11 mouse cellular contexts compared by ENCODE assay signal in genomic region chr19:53340423-53340822, GRCm38 (mm10). TPM values are rescaled to one million over a fixed set of nuclear protein-coding genes. Genes with fewer than 3 reads are reported as not detected.
DNase-seq lines count a peak whose midpoint lies in the region; ATAC-seq and TF ChIP-seq lines count a peak whose summit lies in the region.
"Had no signal": no experiment of that assay in that cellular context is flagged by ENCODE, and none has a peak within 500 bp of the region (broad histone marks: within the 10 kb centered on the region; RNA-seq: fewer than 3 reads in every experiment).

No protein-coding gene starts in this region.

- H3K27ac ChIP-seq in kidney, postnatal 0 days: peak overlapping the region; percentile 31; the same call in 1 of the 2 replicates
- H3K27ac ChIP-seq: midbrain, embryonic 12.5 days had no signal

- H3K9me3 ChIP-seq in kidney, postnatal 0 days (replicated peaks; ENCODE audit: low read length): no peaks in the 10 kb centered on the region

- no peak overlapping the region for H3K4me3 ChIP-seq in lung, adult 2 months (replicated peaks; ENCODE audit: extremely low read depth, low read depth, low read length)
- no peak overlapping the region for H3K4me3 ChIP-seq in kidney, postnatal 0 days (replicated peaks; ENCODE audit: low read depth, low read length)
- H3K4me3 ChIP-seq: midbrain, embryonic 12.5 days had no signal

- H3K36me3 ChIP-seq in kidney, postnatal 0 days (ENCODE audit: insufficient read depth, low read length): 0 out of 2 replicates have a peak, but pooled peaks cover 11% of the 10 kb centered on the region
- H3K36me3 ChIP-seq in splenic B cell, adult 2 months (ENCODE audit: control insufficient read depth, insufficient read depth, low read length, poor library complexity, severe bottlenecking): no peaks in the 10 kb centered on the region

- H3K27me3 ChIP-seq in kidney, postnatal 0 days (ENCODE audit: insufficient read depth, low read length): no peaks in the 10 kb centered on the region
- no peaks in the 10 kb centered on the region for H3K27me3 ChIP-seq in splenic B cell, adult 2 months (ENCODE audit: control insufficient read depth, insufficient read depth, low read length, poor library complexity, severe bottlenecking)
- H3K27me3 ChIP-seq: midbrain, embryonic 12.5 days had no signal

- no peak for TF ChIP-seq CTCF in lung, adult 2 months (IDR thresholded peaks at IDR 0.05; ENCODE audit: insufficient read depth, low read length)
- no peak for TF ChIP-seq CTCF in kidney, postnatal 0 days (IDR thresholded peaks at IDR 0.05; ENCODE audit: low read depth)

- H3K4me2 ChIP-seq in kidney, postnatal 0 days (ENCODE audit: low read length): peak overlapping the region; percentile 32; the same call in 1 of the 2 replicates
- H3K4me2 ChIP-seq: midbrain, embryonic 12.5 days had no signal

- ATAC-seq in CD4-positive, CD25-positive, alpha-beta regulatory T cell, adult 4 months: no peak
- ATAC-seq in kidney, postnatal 0 days (replicated peaks; ENCODE audit: low FRiP score, low read depth): peak; percentile 77

- no peak for TF ChIP-seq POLR2A in lung, adult 2 months (IDR thresholded peaks at IDR 0.05; ENCODE audit: borderline replicate concordance, extremely low read depth, low read depth, low read length)

- H3K9ac ChIP-seq in kidney, postnatal 0 days (ENCODE audit: low read depth, low read length): no peak overlapping the region
- H3K9ac ChIP-seq: midbrain, embryonic 12.5 days had no signal

- no peaks in the 10 kb centered on the region for H3K4me1 ChIP-seq in lung, adult 2 months (ENCODE audit: control insufficient read depth, insufficient read depth, low read length)
- 0 out of 2 replicates have a peak, but pooled peaks cover 3% of the 10 kb centered on the region for H3K4me1 ChIP-seq in kidney, postnatal 0 days (replicated peaks; ENCODE audit: insufficient read depth, low read length)

- DNase-seq in CD4-positive, CD25-positive, alpha-beta regulatory T cell, adult 2 months (ENCODE audit: low read depth, low spot score): peak; percentile 44
- peak; percentile 52 for DNase-seq in lung, postnatal 36 days
- DNase-seq in lung, adult 2 months: no peak
- peak; percentile 50 for DNase-seq in kidney, postnatal 0 days (ENCODE audit: low spot score)
- peak; percentile 22 for DNase-seq in splenic B cell, adult 2 months (ENCODE audit: low read depth, low spot score)
- no peak for DNase-seq in left cerebral cortex, adult 11 months (ENCODE audit: low spot score)
- DNase-seq in spleen, postnatal 4 days (ENCODE audit: low spot score in 2 of 2): no peak
- DNase-seq: left cerebral cortex, postnatal 4 days; thymus, postnatal 36 days had no signal

- 29% methylated on average over 6 of the region's 6 CpGs for WGBS in lung, adult 2 months
- WGBS in kidney, postnatal 0 days: 15% methylated on average over 6 of the region's 6 CpGs

RNA-seq across cellular contexts. Expression of gene Mxi1, which starts 30.1 kb away (rescaled TPM):
- polyA plus RNA-seq in CD4-positive, CD25-positive, alpha-beta regulatory T cell, adult 4 months (2017; shearing (Covaris generic)): 1 to 10 TPM; 4.8 to 6.2 TPM
- 17.0 and 21.5 TPM in 2 replicates for polyA plus RNA-seq in lung, adult 2 months (2012; rRNA removed)
- polyA plus RNA-seq in kidney, postnatal 0 days (2015; fragmentation: Nextera tagmentation; extraction: Ambion mirVana): 51.9 and 55.0 TPM in 2 replicates

RNA-seq across cellular contexts. Expression of gene Gm10197, which starts 31.1 kb away (rescaled TPM):
- not detected for polyA plus RNA-seq in CD4-positive, CD25-positive, alpha-beta regulatory T cell, adult 4 months (2017; shearing (Covaris generic))
- not detected in 2 replicates for polyA plus RNA-seq in lung, adult 2 months (2012; rRNA removed)
- polyA plus RNA-seq in kidney, postnatal 0 days (2015; fragmentation: Nextera tagmentation; extraction: Ambion mirVana): not detected in 2 replicates
- polyA plus RNA-seq: midbrain, embryonic 12.5 days had no signal

RNA-seq across cellular contexts. Expression of gene Smndc1, which starts 50.0 kb away (rescaled TPM):
- polyA plus RNA-seq in CD4-positive, CD25-positive, alpha-beta regulatory T cell, adult 4 months (2017; shearing (Covaris generic)): 10 to 100 TPM; 32.0 to 32.3 TPM
- polyA plus RNA-seq in lung, adult 2 months (2012; rRNA removed): 3.9 and 6.2 TPM in 2 replicates
- 47.2 and 47.6 TPM in 2 replicates for polyA plus RNA-seq in kidney, postnatal 0 days (2015; fragmentation: Nextera tagmentation; extraction: Ambion mirVana)

Comparison
In these comparisons a context has a peak if more than half of its experiments do, and no peak if none do; other contexts are left out.
1. DNase-seq: peak in CD4-positive, CD25-positive, alpha-beta regulatory T cell, adult 2 months (single experiment), lung, postnatal 36 days (single experiment), kidney, postnatal 0 days (single experiment) and splenic B cell, adult 2 months (single experiment); none in lung, adult 2 months (single experiment), left cerebral cortex, adult 11 months (single experiment) and spleen, postnatal 4 days (0 of 2).